Mouse (Mus musculus): ENCODE measurements around the gene Mapkap1.

Mapkap1 gene

GRCm38 (mm10) chr2:34571096-34571495 lies 164.5 kb downstream of the Mapkap1 start:
- DNase-seq (ENCODE audit: low read depth, low spot score): peak; percentile 14

GRCm38 (mm10) chr2:34573073-34573472 lies 166.5 kb downstream of the Mapkap1 start:
- DNase-seq (ENCODE audit: low read depth, low spot score): no peak

- no peak for DNase-seq (ENCODE audit: low read depth, low spot score)
Observed at GRCm38 (mm10) chr2:34588546-34588945, 182.0 kb downstream of the Mapkap1 start.

DNA sequence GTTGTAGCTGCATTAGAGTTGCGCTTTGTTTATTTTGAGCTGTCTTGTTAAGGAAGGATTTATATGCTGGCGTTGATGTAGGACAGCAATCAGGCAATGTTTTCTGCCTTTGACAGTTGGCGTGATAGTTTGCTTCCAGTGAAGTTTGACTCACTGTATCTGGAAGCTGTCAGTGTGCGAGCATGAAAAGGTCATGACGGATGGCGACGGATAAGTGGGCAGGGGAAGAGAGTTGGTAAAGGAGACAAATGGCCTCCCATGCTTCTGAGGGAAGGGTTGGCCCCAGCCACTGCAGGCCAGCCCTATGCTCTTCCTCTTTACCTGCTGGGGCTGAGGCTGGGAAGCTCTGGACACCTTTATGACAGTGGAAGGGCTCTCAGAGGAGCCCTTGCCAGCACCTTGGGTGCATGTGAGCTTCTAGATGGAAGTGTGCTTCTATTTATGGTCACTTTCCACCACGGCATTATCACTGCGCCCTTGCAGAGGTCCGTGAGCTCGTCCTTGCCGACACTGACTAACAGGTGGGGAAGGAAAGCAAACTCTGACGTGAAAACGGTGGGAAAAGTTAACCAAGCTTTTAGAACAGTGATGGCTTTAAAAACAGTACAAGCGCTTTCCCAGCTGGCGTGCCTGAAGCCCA lies 185.3 kb downstream of the Mapkap1 start:
- DNase-seq (ENCODE audit: low read depth, low spot score): no peak

- no peak for DNase-seq (ENCODE audit: low read depth, low spot score)
Observed at GRCm38 (mm10) chr2:34592361-34592960, 185.9 kb downstream of the Mapkap1 start.

DNA sequence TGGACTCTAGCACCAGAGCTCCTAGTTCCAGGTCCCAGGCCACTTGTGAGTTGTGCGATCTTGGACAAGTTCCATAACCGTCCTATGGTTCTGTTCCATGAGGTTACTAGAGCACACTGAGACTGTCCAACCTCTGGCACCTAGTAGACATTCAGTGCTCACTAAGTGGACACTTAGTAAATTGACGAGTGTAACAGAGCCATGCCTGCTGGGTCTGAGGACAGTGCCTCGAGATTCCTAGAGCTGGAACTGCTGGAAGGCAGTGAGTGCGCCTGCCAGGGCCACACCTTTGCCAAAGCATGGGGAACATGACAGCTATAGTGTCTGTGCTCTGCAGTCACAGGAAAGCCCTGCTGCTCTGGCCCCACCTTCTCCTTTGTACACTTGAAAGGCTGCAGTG lies 187.4 kb downstream of the Mapkap1 start:
- no peak for DNase-seq (ENCODE audit: low read depth, low spot score)

DNA sequence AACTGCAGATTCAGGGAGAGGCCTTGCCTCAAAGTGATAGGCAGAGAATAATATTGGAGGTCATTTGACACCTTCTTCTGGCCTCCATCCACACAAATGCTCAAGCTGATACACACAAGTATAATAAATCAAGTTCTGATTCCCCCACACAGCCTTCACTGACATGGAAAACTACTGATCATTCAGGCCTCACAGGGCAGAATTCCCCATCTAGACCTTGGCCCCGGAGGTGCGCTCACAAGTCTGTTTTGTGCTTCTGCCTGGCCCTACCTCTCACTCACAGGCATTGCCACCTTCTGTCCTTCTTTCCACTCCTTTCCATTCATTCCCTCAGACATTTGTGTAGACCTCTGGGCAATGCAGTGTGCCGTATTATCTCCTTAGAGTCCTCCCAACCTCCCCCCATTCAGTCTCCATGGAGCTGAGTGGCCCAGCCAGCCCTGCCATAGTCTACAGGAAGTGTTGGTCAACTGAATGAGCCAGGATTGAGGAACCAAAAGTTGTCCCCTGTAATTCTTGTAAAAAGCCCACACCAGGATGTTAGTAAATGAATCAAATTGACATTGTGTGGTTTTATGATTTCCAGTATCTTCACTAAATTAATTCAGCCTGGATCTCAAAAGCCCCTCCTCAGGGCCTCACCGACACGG lies 193.2 kb downstream of the Mapkap1 start:
- DNase-seq (ENCODE audit: low read depth, low spot score): no peak

DNA sequence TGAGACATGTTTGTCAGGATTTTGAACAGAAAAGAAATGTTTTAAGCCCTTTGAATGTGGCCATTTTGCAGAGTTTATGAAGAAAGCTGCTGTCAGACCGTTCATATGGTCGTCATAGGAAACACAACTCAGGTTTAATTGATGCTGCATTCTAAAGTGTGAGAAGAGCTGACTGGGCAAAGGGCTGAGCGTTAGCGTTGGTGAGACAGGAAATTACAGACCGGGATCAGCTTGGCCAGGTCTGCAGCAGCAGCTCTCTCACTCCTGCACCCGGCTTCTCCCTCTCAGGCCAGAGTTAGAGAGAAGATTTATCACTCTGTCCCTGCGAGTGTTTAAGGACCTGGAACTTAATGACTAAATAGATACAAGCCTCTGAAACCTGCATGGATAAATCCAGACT lies 194.2 kb downstream of the Mapkap1 start:
- DNase-seq (ENCODE audit: low read depth, low spot score): no peak

DNA sequence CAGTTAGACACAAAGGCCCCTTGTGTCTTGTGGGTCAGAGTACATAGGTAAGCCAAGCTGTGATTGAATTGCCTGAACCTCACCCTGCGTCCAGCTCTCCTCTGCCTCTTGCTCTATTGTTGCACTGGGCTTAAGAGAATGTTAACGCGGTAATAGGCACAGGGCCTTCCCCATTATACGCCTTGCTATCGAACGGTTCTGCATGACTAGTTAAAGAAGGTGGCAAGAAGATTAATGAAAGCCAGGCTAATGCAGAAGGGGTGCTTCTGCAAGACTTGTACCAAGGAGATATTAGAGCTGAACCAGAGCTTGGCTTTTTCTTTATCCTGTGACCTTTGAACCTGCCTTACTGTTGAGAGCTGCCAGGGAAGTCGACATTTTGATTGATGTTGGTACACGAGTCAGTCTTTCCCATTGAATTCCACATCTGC lies 195.6 kb downstream of the Mapkap1 start:
- DNase-seq (ENCODE audit: low read depth, low spot score): no peak

DNA sequence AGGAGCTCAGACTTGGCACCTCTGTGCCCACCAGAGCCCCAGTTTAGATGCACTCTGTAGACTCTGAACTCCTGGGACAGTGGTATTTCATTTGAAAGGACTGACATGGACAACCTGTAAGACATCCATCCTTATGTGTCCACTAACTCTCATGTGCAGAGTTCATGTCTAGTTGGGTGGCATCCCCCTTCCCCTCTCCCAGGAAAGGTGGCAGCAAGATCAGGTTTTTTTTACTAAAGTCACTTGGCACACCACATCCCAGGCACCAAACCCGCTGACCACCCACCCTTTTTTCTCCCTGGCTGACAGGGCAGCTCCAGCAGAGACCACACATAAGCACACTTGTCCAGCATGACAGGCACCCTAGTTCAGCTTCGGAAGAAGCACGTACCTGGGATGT lies 196.3 kb downstream of the Mapkap1 start:
- no peak for DNase-seq (ENCODE audit: low read depth, low spot score)

DNA sequence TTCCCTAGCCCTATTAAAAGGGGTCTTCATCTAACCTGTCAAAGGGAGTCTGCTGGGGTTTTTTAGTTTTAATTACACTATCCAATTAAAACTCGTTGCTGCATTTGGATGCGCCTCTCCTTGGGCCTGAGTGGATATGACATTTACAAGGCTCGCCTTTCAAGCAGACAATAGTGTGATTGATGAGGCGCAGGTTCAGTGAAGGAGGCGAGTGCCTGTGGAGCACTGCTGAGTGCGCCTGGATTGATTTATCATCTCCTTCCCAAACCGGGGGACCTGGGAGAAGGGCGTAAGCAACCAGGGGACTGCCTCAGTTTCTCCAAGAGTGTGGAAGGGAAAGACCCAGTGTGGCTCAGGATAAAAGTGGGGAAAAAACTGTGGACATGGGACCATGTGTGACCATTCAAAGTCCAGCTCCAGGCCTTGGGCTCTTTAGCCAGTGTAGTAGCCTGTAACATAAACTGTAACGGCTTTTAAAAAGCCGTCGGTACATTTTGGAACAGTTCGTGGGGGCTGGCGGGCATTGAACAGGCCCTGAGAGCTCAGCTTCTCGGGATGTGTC lies 197.2 kb downstream of the Mapkap1 start:
- DNase-seq (ENCODE audit: low read depth, low spot score): no peak

- DNase-seq (ENCODE audit: low read depth, low spot score): peak; percentile 54
Observed at GRCm38 (mm10) chr2:34605040-34605439, 198.5 kb downstream of the Mapkap1 start.

DNA sequence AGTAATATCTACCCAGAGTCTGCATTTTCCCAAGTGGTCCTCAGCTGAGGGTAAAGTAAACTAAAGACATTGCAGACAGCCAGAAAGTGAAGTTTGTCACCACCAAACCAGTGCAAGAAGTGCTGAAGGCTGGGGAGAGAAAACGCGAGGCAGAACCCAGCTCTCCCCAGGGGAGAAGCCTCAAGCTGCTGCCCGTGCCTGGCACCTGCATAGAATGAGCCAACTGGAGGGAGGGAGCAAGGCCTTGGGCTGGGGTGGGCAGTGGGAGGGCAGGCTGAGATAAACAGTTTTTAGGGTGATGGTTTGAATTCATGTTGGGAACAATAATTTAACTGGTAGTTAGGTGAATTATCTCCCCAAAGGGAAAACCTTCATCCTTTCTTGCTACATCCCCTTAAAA lies 202.3 kb downstream of the Mapkap1 start:
- DNase-seq (ENCODE audit: low read depth, low spot score): no peak

- DNase-seq (ENCODE audit: low read depth, low spot score): no peak
Observed at GRCm38 (mm10) chr2:34609516-34609915, 202.9 kb downstream of the Mapkap1 start.

- DNase-seq (ENCODE audit: low read depth, low spot score): no peak
Observed at GRCm38 (mm10) chr2:34620778-34621415, 214.3 kb downstream of the Mapkap1 start.

- no peak for DNase-seq (ENCODE audit: low read depth, low spot score)
Observed at GRCm38 (mm10) chr2:34621485-34621884, 214.9 kb downstream of the Mapkap1 start.

DNA sequence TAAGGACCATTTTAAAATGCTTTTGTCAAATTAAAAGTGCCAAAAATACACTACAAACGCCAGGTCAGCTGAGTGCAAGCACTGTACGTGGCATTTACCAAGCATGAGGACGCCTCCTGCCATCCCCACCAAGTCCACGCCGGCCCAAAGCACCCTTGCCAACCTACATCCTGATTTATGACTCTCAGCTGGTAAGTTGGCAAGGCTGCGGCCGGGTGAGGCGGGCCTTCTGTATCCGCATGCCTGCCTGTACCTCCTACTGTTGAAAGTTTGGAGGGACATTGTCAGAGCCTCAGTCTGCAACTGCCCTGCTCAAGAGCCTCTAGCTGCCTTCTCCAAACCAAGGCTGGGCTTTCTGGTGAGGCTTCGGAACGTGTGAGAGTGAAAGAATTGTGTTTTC lies 215.9 kb downstream of the Mapkap1 start:
- no peak for DNase-seq (ENCODE audit: low read depth, low spot score)

DNA sequence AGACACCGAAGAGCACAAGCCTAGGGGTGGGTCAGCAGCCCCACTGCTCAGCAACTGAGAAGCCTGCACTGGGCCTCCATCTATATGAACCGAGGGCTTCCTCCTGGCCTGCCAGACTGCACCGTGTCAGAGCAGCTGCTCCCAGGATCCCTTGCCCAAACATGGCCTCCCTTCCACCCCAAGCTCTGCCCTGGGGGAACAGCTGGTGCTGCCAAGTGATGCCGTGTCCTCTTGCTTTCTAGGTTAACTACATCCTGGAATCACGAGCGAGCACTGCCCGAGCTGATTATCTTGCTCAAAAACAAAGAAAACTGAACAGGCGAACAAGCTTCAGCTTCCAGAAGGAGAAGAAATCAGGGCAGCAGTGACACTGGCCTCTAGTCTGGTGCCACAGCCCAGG lies 216.6 kb downstream of the Mapkap1 start:
- DNase-seq (ENCODE audit: low read depth, low spot score): no peak

- no peak for DNase-seq (ENCODE audit: low read depth, low spot score)
Observed at GRCm38 (mm10) chr2:34624076-34624475, 217.5 kb downstream of the Mapkap1 start.

GRCm38 (mm10) chr2:34627328-34628226 lies 221.0 kb downstream of the Mapkap1 start:
- peak; percentile 45 for DNase-seq (ENCODE audit: low read depth, low spot score)

- no peak for DNase-seq (ENCODE audit: low read depth, low spot score)
Observed at GRCm38 (mm10) chr2:34628903-34629540, 222.5 kb downstream of the Mapkap1 start.

Measured in ES-CJ7 (cell line).